Mouse (Mus musculus): ENCODE results near the gene Tbc1d2b. TPM values are rescaled to one million over a fixed set of nuclear protein-coding genes. Genes with fewer than 3 reads are reported as not detected.
A peak's percentile ranks its signal among the peaks of the same experiment; 100 is the strongest.

The Tbc1d2b gene
- polyA plus RNA-seq, 1 experiment from 2014 or later = 5.9 TPM

DNA sequence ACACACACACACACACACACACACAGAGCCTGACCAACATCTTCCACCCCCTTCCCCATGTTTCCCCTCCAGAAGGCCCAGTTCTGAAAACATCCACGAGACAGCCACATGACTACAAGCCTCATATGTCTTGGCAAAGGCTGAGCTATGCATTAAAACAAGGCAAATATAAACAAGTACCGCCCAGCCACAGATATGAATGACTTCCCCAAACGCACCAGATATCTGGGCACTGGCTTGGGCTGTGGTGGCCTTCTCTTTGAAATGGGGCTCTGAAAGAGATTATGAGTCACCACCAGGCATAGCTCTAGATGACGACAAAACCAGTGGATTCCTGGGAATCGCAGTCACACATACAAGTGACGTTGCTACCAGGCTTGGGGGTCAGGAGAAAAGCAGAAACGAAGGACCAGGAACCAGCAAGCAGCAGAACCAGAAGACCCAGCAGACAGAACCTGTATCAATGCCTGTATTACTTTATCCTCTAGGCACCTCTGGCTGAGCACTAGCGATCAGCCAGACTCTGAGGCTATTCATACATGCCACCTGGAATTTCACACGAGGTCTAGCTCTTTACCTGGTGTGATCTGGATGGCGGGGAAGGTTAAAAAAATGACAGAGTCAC, 35.2 kb downstream of the Tbc1d2b start:
- 90% methylated on average over 10 of the region's 10 CpGs for WGBS
- Histone ChIP-seq H3K27ac (no peak overlapping the region), H3K27me3 (no peaks in the 10 kb centered on the region), H3K4me2 (replicated peaks) (no peak overlapping the region), H3K9ac (replicated peaks) (no peak overlapping the region), H3K4me3 (replicated peaks) (no peak overlapping the region), H3K9me3 (no peaks in the 10 kb centered on the region), H3K36me3 (peaks cover 7% of the 10 kb centered on the region; the same call in 1 of the 2 replicates), H3K4me1 (replicated peaks) (no peaks in the 10 kb centered on the region)
- ATAC-seq = no peak

DNA sequence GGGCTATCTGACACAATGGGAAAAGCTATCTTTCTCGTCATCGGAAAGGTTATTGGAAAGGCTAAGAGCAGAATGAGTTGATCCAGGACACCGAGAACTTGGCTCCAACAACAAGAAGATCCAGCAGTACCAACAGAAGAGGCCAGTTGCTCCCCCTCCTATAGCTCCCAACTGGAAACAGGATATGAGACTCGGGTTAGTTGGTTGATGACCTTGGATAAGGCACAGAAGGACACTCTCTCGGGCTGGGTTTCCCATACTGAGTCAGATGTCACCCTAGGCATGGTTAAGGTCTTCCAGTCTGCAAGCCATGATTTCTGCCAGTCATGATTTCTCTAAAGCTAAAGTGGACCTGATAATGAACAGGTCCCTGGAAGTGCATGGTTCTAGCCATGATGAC, 35.8 kb downstream of the Tbc1d2b start:
- Histone ChIP-seq H3K4me3 (replicated peaks) (no peak overlapping the region), H3K36me3 (peaks cover 6% of the 10 kb centered on the region; the same call in 1 of the 2 replicates), H3K27me3 (no peaks in the 10 kb centered on the region), H3K9me3 (no peaks in the 10 kb centered on the region), H3K9ac (replicated peaks) (no peak overlapping the region), H3K4me1 (replicated peaks) (no peaks in the 10 kb centered on the region), H3K4me2 (replicated peaks) (no peak overlapping the region), H3K27ac (no peak overlapping the region)
- no peak for ATAC-seq
- 92% methylated on average over 5 of the region's 5 CpGs for WGBS

GRCm38 (mm10) chr9:90233906-90234419, 36.6 kb downstream of the Tbc1d2b start:
- no peak overlapping the region for H3K4me3 ChIP-seq (replicated peaks)
- 95% methylated on average over 5 of the region's 5 CpGs for WGBS
- H3K4me2 ChIP-seq (replicated peaks) = no peak overlapping the region
- H3K36me3 ChIP-seq = no peaks in the 10 kb centered on the region
- no peak overlapping the region for H3K27ac ChIP-seq
- H3K9me3 ChIP-seq = no peaks in the 10 kb centered on the region
- H3K4me1 ChIP-seq (replicated peaks) = no peaks in the 10 kb centered on the region
- ATAC-seq = no peak
- H3K27me3 ChIP-seq = no peaks in the 10 kb centered on the region
- no peak overlapping the region for H3K9ac ChIP-seq (replicated peaks)

- no peaks in the 10 kb centered on the region for H3K4me1 ChIP-seq (replicated peaks)
- no peak overlapping the region for H3K4me2 ChIP-seq (replicated peaks)
- ATAC-seq = no peak
- no peaks in the 10 kb centered on the region for H3K27me3 ChIP-seq
- H3K27ac ChIP-seq = no peak overlapping the region
- H3K9ac ChIP-seq (replicated peaks) = no peak overlapping the region
- no peaks in the 10 kb centered on the region for H3K9me3 ChIP-seq
- no peaks in the 10 kb centered on the region for H3K36me3 ChIP-seq
- 92% methylated on average over 8 of the region's 8 CpGs for WGBS
- no peak overlapping the region for H3K4me3 ChIP-seq (replicated peaks)
Measured at GRCm38 (mm10) chr9:90232781-90233690, 37.6 kb downstream of the Tbc1d2b start.

- Histone ChIP-seq H3K27me3 (no peaks in the 10 kb centered on the region), H3K9ac (replicated peaks) (no peak overlapping the region), H3K27ac (no peak overlapping the region), H3K4me3 (replicated peaks) (no peak overlapping the region), H3K9me3 (no peaks in the 10 kb centered on the region), H3K36me3 (peaks cover 18% of the 10 kb centered on the region), H3K4me1 (replicated peaks) (no peaks in the 10 kb centered on the region), H3K4me2 (replicated peaks) (no peak overlapping the region)
- ATAC-seq = 0 out of 2 replicates have a peak, but pooled peaks have one; percentile 25
- 77% methylated on average over 12 of the region's 12 CpGs for WGBS
Measured at GRCm38 (mm10) chr9:90227171-90227570, 43.4 kb downstream of the Tbc1d2b start.

DNA sequence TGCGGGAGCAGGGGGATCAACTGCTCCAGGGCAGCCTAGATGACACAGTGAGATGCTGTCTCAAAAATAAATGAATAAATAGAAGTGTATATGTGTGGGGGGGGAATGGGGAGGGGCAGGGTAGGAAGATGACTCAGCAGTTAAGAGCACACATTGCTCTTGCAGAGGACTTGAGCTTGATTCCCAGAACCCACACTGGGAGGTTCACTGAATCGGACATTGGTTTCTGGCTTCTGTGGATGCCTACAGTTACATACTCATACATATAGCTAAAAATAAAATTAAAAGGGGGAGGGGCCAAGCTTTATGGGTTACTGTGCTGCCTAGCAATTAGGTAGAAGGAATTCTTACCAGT, 43.9 kb downstream of the Tbc1d2b start:
- WGBS = 91% methylated on average over 2 of the region's 2 CpGs
- Histone ChIP-seq H3K4me3 (replicated peaks) (no peak overlapping the region), H3K4me1 (replicated peaks) (no peaks in the 10 kb centered on the region), H3K27me3 (no peaks in the 10 kb centered on the region), H3K27ac (no peak overlapping the region), H3K9ac (replicated peaks) (no peak overlapping the region), H3K4me2 (replicated peaks) (no peak overlapping the region), H3K9me3 (no peaks in the 10 kb centered on the region), H3K36me3 (peaks cover 18% of the 10 kb centered on the region)
- no peak for ATAC-seq

- Histone ChIP-seq H3K36me3 (peaks cover 18% of the 10 kb centered on the region), H3K27me3 (no peaks in the 10 kb centered on the region), H3K27ac (no peak overlapping the region), H3K4me1 (replicated peaks) (no peaks in the 10 kb centered on the region), H3K9ac (replicated peaks) (no peak overlapping the region), H3K4me2 (replicated peaks) (no peak overlapping the region), H3K9me3 (no peaks in the 10 kb centered on the region), H3K4me3 (replicated peaks) (no peak overlapping the region)
- 90% methylated on average over 21 of the region's 21 CpGs for WGBS
- ATAC-seq = no peak
Measured at GRCm38 (mm10) chr9:90226081-90226741, 44.4 kb downstream of the Tbc1d2b start.

DNA sequence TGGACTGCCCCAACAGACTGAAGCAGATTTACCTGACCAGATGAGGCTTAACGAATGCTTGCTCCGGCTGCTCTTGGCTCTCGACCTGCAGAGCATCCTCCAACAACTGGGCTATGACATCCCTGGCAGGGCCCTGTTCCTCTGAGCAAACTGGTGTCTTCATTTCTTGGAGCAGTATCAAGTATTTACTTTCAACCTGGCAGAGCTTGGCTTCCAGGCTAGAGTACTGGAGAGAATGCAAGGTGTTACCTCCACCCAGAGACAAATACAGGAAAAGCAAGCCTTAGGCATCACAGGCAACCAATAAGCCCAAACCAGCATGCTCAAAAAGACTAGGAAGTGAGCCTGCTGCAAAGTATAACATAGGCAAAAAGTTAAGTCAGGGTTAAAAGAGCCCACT, 48.3 kb downstream of the Tbc1d2b start:
- H3K9me3 ChIP-seq = no peaks in the 10 kb centered on the region
- H3K27ac ChIP-seq = no peak overlapping the region
- H3K36me3 ChIP-seq = peaks cover 32% of the 10 kb centered on the region
- H3K9ac ChIP-seq (replicated peaks) = no peak overlapping the region
- no peak for ATAC-seq
- no peaks in the 10 kb centered on the region for H3K27me3 ChIP-seq
- H3K4me2 ChIP-seq (replicated peaks) = no peak overlapping the region
- H3K4me3 ChIP-seq (replicated peaks) = no peak overlapping the region
- no peaks in the 10 kb centered on the region for H3K4me1 ChIP-seq (replicated peaks)
- 90% methylated on average over 3 of the region's 3 CpGs for WGBS

- Histone ChIP-seq H3K27me3 (no peaks in the 10 kb centered on the region), H3K36me3 (peaks cover 25% of the 10 kb centered on the region), H3K4me2 (replicated peaks) (no peak overlapping the region), H3K4me3 (replicated peaks) (no peak overlapping the region), H3K4me1 (replicated peaks) (no peaks in the 10 kb centered on the region), H3K9me3 (no peaks in the 10 kb centered on the region), H3K27ac (no peak overlapping the region), H3K9ac (replicated peaks) (no peak overlapping the region)
- no peak for ATAC-seq
- WGBS = 46% methylated on average over 4 of the region's 4 CpGs
Measured at GRCm38 (mm10) chr9:90217501-90217900, 53.1 kb downstream of the Tbc1d2b start.

- Histone ChIP-seq H3K27me3 (no peaks in the 10 kb centered on the region), H3K9ac (replicated peaks) (no peak overlapping the region), H3K36me3 (peaks cover 21% of the 10 kb centered on the region), H3K4me2 (replicated peaks) (no peak overlapping the region), H3K27ac (no peak overlapping the region), H3K4me1 (replicated peaks) (no peaks in the 10 kb centered on the region), H3K9me3 (no peaks in the 10 kb centered on the region), H3K4me3 (replicated peaks) (no peak overlapping the region)
- ATAC-seq = no peak
- 84% methylated on average over 11 of the region's 11 CpGs for WGBS
Measured at GRCm38 (mm10) chr9:90216259-90217001, 54.2 kb downstream of the Tbc1d2b start.

GRCm38 (mm10) chr9:90213127-90213526, 57.5 kb downstream of the Tbc1d2b start:
- H3K4me1 ChIP-seq (replicated peaks) = no peaks in the 10 kb centered on the region
- no peaks in the 10 kb centered on the region for H3K27me3 ChIP-seq
- peaks cover 12% of the 10 kb centered on the region; the same call in 1 of the 2 replicates for H3K36me3 ChIP-seq
- no peak overlapping the region for H3K4me2 ChIP-seq (replicated peaks)
- H3K4me3 ChIP-seq (replicated peaks) = no peak overlapping the region
- H3K27ac ChIP-seq = no peak overlapping the region
- WGBS = 83% methylated on average over 3 of the region's 3 CpGs
- no peak for ATAC-seq
- no peaks in the 10 kb centered on the region for H3K9me3 ChIP-seq
- no peak overlapping the region for H3K9ac ChIP-seq (replicated peaks)

All from midbrain, embryonic 13.5 days (tissue).